Mouse (Mus musculus) neural tube, embryonic 11.5 days (tissue): ENCODE data around the gene Rgs2. TPM values are rescaled to one million over a fixed set of nuclear protein-coding genes. Genes with fewer than 3 reads are reported as not detected.

ENCODE experiments used
- ATAC-seq: fragments of 200-750 bp; cut with Nextera tagmentation; 2 replicates; pipeline ENCODE4 v1.8.0; 2017; ENCODE audit warnings: moderate number of reproducible peaks, mild to moderate bottlenecking, moderate TSS enrichment, moderate library complexity; ENCODE audit not compliant: insufficient read depth, low FRiP score, low TSS enrichment
- DNase-seq: peaks from one replicate; pipeline ENCODE4 v3.0.0-alpha.2; 2015; ENCODE audit warnings: low spot score
- H3K27ac ChIP-seq: fragments of 300-500 bp; sonication (generic); 2 replicates; pipeline ENCODE4 v1.5.1; 2014; ENCODE audit warnings: low read depth, mild to moderate bottlenecking, low read length
- H3K27me3 ChIP-seq: fragments of 300-500 bp; sonication (generic); 2 replicates; pipeline ENCODE4 v1.6.1; 2014; ENCODE audit warnings: mild to moderate bottlenecking, low read length, mixed read lengths; ENCODE audit not compliant: control insufficient read depth, insufficient read depth
- H3K36me3 ChIP-seq: fragments of 300-500 bp; sonication (generic); 2 replicates; pipeline ENCODE4 v1.6.1; 2014; ENCODE audit warnings: mild to moderate bottlenecking, low read length, moderate library complexity, mixed read lengths; ENCODE audit not compliant: control insufficient read depth, insufficient read depth
- H3K4me1 ChIP-seq: fragments of 300-500 bp; sonication (generic); 2 replicates; pipeline ENCODE4 v1.6.1; 2014; ENCODE audit warnings: low read length, mixed read lengths; ENCODE audit not compliant: control insufficient read depth, insufficient read depth
- H3K4me2 ChIP-seq: fragments of 300-500 bp; sonication (generic); 2 replicates; pipeline ENCODE4 v1.6.1; 2014; ENCODE audit warnings: low read depth, mild to moderate bottlenecking, moderate library complexity
- H3K4me3 ChIP-seq: fragments of 300-500 bp; sonication (generic); 2 replicates; pipeline ENCODE4 v1.5.1; 2014; ENCODE audit warnings: low read depth, low read length
- H3K9ac ChIP-seq: fragments of 300-500 bp; sonication (generic); 2 replicates; pipeline ENCODE4 v1.6.1; 2014; ENCODE audit warnings: mild to moderate bottlenecking, low read length
- H3K9me3 ChIP-seq: fragments of 300-500 bp; sonication (generic); 2 replicates; pipeline ENCODE4 v1.6.1; 2016; ENCODE audit warnings: low read length; ENCODE audit not compliant: control insufficient read depth
- WGBS: fragments of 180-500 bp; shearing (Covaris S2); extraction: QIAGEN DNeasy Blood & Tissue Kit; methylation state at CpG from one replicate; pipeline ENCODE4 v1.1.7; 2014; 5-methylcytosine and 5-hydroxymethylcytosine counted together
- polyA plus RNA-seq: library from polyadenylated mRNA; unstranded; fragments of >200 nt; fragmentation: Nextera tagmentation; extraction: Ambion mirVana; gene quantifications from 2 replicates; pipeline ENCODE4 v1.2.1, GENCODE M21; 2014

The Rgs2 gene
- polyA plus RNA-seq, 1 experiment from 2014 or later: 53.3 TPM

GRCm38 (mm10) chr1:143992528-143992927 lies 11.4 kb downstream of the Rgs2 start:
- no peak overlapping the region for H3K4me2 ChIP-seq
- DNase-seq (no peak), ATAC-seq (no peak)
- H3K4me1 ChIP-seq: no peaks in the 10 kb centered on the region
- WGBS: 81% methylated on average over 2 of the region's 2 CpGs
- no peaks in the 10 kb centered on the region for H3K27me3 ChIP-seq
- H3K9me3 ChIP-seq: no peaks in the 10 kb centered on the region
- no peak overlapping the region for H3K27ac ChIP-seq
- H3K4me3 ChIP-seq: no peak overlapping the region
- no peak overlapping the region for H3K9ac ChIP-seq
- no peaks in the 10 kb centered on the region for H3K36me3 ChIP-seq

- peak; percentile 65; the same call in 1 of the 2 replicates for ATAC-seq
- Histone ChIP-seq H3K4me2 (no peak overlapping the region), H3K36me3 (no peaks in the 10 kb centered on the region), H3K27me3 (no peaks in the 10 kb centered on the region), H3K4me1 (no peaks in the 10 kb centered on the region), H3K9ac (no peak overlapping the region), H3K4me3 (no peak overlapping the region), H3K27ac (no peak overlapping the region), H3K9me3 (no peaks in the 10 kb centered on the region)
- no peak for DNase-seq
- 46% methylated on average over 5 of the region's 5 CpGs for WGBS
Measured at GRCm38 (mm10) chr1:143990263-143990662, 13.7 kb downstream of the Rgs2 start.

- Histone ChIP-seq H3K4me1 (no peaks in the 10 kb centered on the region), H3K27me3 (no peaks in the 10 kb centered on the region), H3K27ac (no peak overlapping the region), H3K36me3 (no peaks in the 10 kb centered on the region), H3K4me2 (no peak overlapping the region), H3K9me3 (no peaks in the 10 kb centered on the region), H3K4me3 (no peak overlapping the region), H3K9ac (no peak overlapping the region)
- peak; percentile 73 for ATAC-seq
- no peak for DNase-seq
- 17% methylated on average over 4 of the region's 5 CpGs for WGBS
Measured at GRCm38 (mm10) chr1:143989773-143990172, 14.2 kb downstream of the Rgs2 start.

GRCm38 (mm10) chr1:143988756-143989155 lies 15.2 kb downstream of the Rgs2 start:
- DNase-seq: no peak
- no peak overlapping the region for H3K9ac ChIP-seq
- no peaks in the 10 kb centered on the region for H3K9me3 ChIP-seq
- H3K4me1 ChIP-seq: no peaks in the 10 kb centered on the region
- no peak overlapping the region for H3K4me3 ChIP-seq
- 74% methylated on average over 6 of the region's 6 CpGs for WGBS
- H3K27ac ChIP-seq: no peak overlapping the region
- ATAC-seq: no peak
- H3K4me2 ChIP-seq: no peak overlapping the region
- H3K36me3 ChIP-seq: no peaks in the 10 kb centered on the region
- no peaks in the 10 kb centered on the region for H3K27me3 ChIP-seq

GRCm38 (mm10) chr1:143984988-143985625 lies 18.9 kb downstream of the Rgs2 start:
- DNase-seq (no peak), ATAC-seq (no peak)
- H3K4me1 ChIP-seq: no peaks in the 10 kb centered on the region
- H3K27ac ChIP-seq: no peak overlapping the region
- no peak overlapping the region for H3K9ac ChIP-seq
- H3K36me3 ChIP-seq: no peaks in the 10 kb centered on the region
- H3K4me2 ChIP-seq: no peak overlapping the region
- H3K9me3 ChIP-seq: no peaks in the 10 kb centered on the region
- 87% methylated on average over 6 of the region's 6 CpGs for WGBS
- no peaks in the 10 kb centered on the region for H3K27me3 ChIP-seq
- H3K4me3 ChIP-seq: no peak overlapping the region

- ATAC-seq: no peak
- DNase-seq: no peak
- no peak overlapping the region for H3K9ac ChIP-seq
- H3K9me3 ChIP-seq: no peaks in the 10 kb centered on the region
- H3K27ac ChIP-seq: no peak overlapping the region
- no peak overlapping the region for H3K4me2 ChIP-seq
- H3K27me3 ChIP-seq: no peaks in the 10 kb centered on the region
- 40% methylated on average over 3 of the region's 3 CpGs for WGBS
- H3K4me1 ChIP-seq: no peaks in the 10 kb centered on the region
- H3K36me3 ChIP-seq: no peaks in the 10 kb centered on the region
- no peak overlapping the region for H3K4me3 ChIP-seq
Measured at GRCm38 (mm10) chr1:143982765-143983312, 21.1 kb downstream of the Rgs2 start.

- Histone ChIP-seq H3K4me3 (no peak overlapping the region), H3K4me2 (no peak overlapping the region), H3K9ac (no peak overlapping the region), H3K9me3 (no peaks in the 10 kb centered on the region), H3K27ac (no peak overlapping the region), H3K36me3 (no peaks in the 10 kb centered on the region), H3K27me3 (no peaks in the 10 kb centered on the region), H3K4me1 (no peaks in the 10 kb centered on the region)
- no peak for DNase-seq
- ATAC-seq: 0 out of 2 replicates have a peak, but pooled peaks have one; percentile 31
- 67% methylated on average over 2 of the region's 2 CpGs for WGBS
Measured at GRCm38 (mm10) chr1:143982085-143982764, 21.7 kb downstream of the Rgs2 start.

- ATAC-seq (no peak), DNase-seq (no peak)
- Histone ChIP-seq H3K9ac (no peak overlapping the region), H3K27ac (no peak overlapping the region), H3K4me1 (no peaks in the 10 kb centered on the region), H3K36me3 (no peaks in the 10 kb centered on the region), H3K4me3 (no peak overlapping the region), H3K27me3 (no peaks in the 10 kb centered on the region), H3K4me2 (no peak overlapping the region), H3K9me3 (no peaks in the 10 kb centered on the region)
Measured at GRCm38 (mm10) chr1:143980811-143981210, 23.1 kb downstream of the Rgs2 start.

GRCm38 (mm10) chr1:143974637-143975036 lies 29.3 kb downstream of the Rgs2 start:
- Histone ChIP-seq H3K27ac (no peak overlapping the region), H3K9me3 (no peaks in the 10 kb centered on the region), H3K36me3 (no peaks in the 10 kb centered on the region), H3K27me3 (no peaks in the 10 kb centered on the region), H3K4me3 (no peak overlapping the region), H3K4me2 (no peak overlapping the region), H3K9ac (no peak overlapping the region), H3K4me1 (no peaks in the 10 kb centered on the region)
- DNase-seq (no peak), ATAC-seq (no peak)
- 96% methylated on average over 2 of the region's 2 CpGs for WGBS
